Mouse (Mus musculus) ES-E14 (cell line): Measurements from ENCODE around the gene Cdkn2aipnl. TPM values are rescaled to one million over a fixed set of nuclear protein-coding genes. Genes with fewer than 3 reads are reported as not detected.

ENCODE experiments used
- DNase-seq: peaks from one replicate; pipeline ENCODE4 v3.0.0-alpha.2; 2013; ENCODE audit warnings: low read depth, low spot score
- H3K27ac ChIP-seq: 2 replicates; pipeline ENCODE4 v1.5.1; 2012; ENCODE audit warnings: low read depth, mild to moderate bottlenecking, low read length, moderate library complexity, mixed read lengths; ENCODE audit not compliant: poor library complexity, insufficient read depth, severe bottlenecking
- H3K36me3 ChIP-seq: 2 replicates; pipeline ENCODE4 v1.6.1; 2012; ENCODE audit warnings: mild to moderate bottlenecking, low read length, moderate library complexity, mixed read lengths; ENCODE audit not compliant: control insufficient read depth, poor library complexity, insufficient read depth, severe bottlenecking
- H3K4me1 ChIP-seq, 2 experiments: fragments of 150-350 bp in 1 of 2; sonication (generic) in 1 of 2; 2 replicates each; pipeline ENCODE4 v1.6.1; 2012; ENCODE audit warnings: low read length in 2 of 2, mild to moderate bottlenecking in 1 of 2, mixed read lengths in 1 of 2; ENCODE audit not compliant: control insufficient read depth in 2 of 2, insufficient read depth in 2 of 2, poor library complexity in 1 of 2
- H3K4me3 ChIP-seq, 2 experiments: fragments of 150-350 bp in 1 of 2; sonication (generic) in 1 of 2; 2 replicates each; pipeline ENCODE4 v1.5.1; 2012; ENCODE audit warnings: low read length in 2 of 2, low read depth in 1 of 2, mild to moderate bottlenecking in 1 of 2, mixed read lengths in 1 of 2; ENCODE audit not compliant: insufficient read depth in 1 of 2, poor library complexity in 1 of 2, severe bottlenecking in 1 of 2
- H3K9ac ChIP-seq: 2 replicates; pipeline ENCODE4 v1.6.1; 2012; ENCODE audit warnings: low read depth, mild to moderate bottlenecking, low read length, mixed read lengths; ENCODE audit not compliant: poor library complexity, insufficient read depth, severe bottlenecking
- H3K9me3 ChIP-seq: fragments of 150-350 bp; sonication (generic); 2 replicates; pipeline ENCODE4 v1.6.1; 2012; ENCODE audit warnings: low read depth, mild to moderate bottlenecking, low read length; ENCODE audit not compliant: control insufficient read depth, insufficient read depth
- CHD2 ChIP-seq: IDR thresholded peaks from 2 replicates; pipeline ENCODE4 v1.6.1; 2014; ENCODE audit warnings: mild to moderate bottlenecking, low read depth, low read length, inconsistent platforms
- HCFC1 ChIP-seq: IDR thresholded peaks from 2 replicates; pipeline ENCODE4 v1.6.1; 2012; ENCODE audit warnings: low read length, inconsistent platforms, borderline replicate concordance; ENCODE audit not compliant: insufficient read depth
- MAFK ChIP-seq: IDR thresholded peaks from 2 replicates; pipeline ENCODE4 v1.6.1; 2014; ENCODE audit warnings: mild to moderate bottlenecking, low read depth, low read length, inconsistent platforms; ENCODE audit not compliant: insufficient read depth
- ZC3H11A ChIP-seq: IDR thresholded peaks from 2 replicates; pipeline ENCODE4 v1.6.1; 2012; ENCODE audit warnings: low read depth, mild to moderate bottlenecking, inconsistent platforms, low read length, borderline replicate concordance
- ZNF384 ChIP-seq: IDR thresholded peaks from 2 replicates; pipeline ENCODE4 v1.6.1; 2012; ENCODE audit warnings: low read depth, low read length, inconsistent platforms
- in situ Hi-C, 2 experiments: fragments of 600-800 bp; cut with MboI; formaldehyde crosslinking; loops; one replicate each; pipeline ENCODE4 v1.15.1; 2025; ENCODE audit warnings: low sequenced_read_pairs in 2 of 2, inconsistent platforms in 1 of 2; ENCODE audit not compliant: unreplicated experiment in 2 of 2
- total RNA-seq: library from RNA; depleted of rRNA; stranded (reverse); fragments of 300-350 nt; gene quantifications from 2 replicates; pipeline ENCODE4 v1.2.3, GENCODE M21; 2012

The Cdkn2aipnl gene
- total RNA-seq, 1 experiment, result 61.7 TPM

- Histone ChIP-seq H3K9me3 (no peaks in the 10 kb centered on the region), H3K4me3 (no peak overlapping the region), H3K36me3 (no peaks in the 10 kb centered on the region), H3K4me1 (peaks cover 1 to 6% of the 10 kb centered on the region in 2 experiments; a peak in 1 of 4 replicates), H3K27ac (no peak overlapping the region), H3K9ac (no peak overlapping the region)
- no peak for TF ChIP-seq MAFK
- no peak for TF ChIP-seq HCFC1
- TF ChIP-seq CHD2, result no peak
- in situ Hi-C loops, result no loop called here
- DNase-seq, result no peak
Observed at GRCm38 (mm10) chr11:51938817-51939589, 28.5 kb upstream of the Cdkn2aipnl start.

GRCm38 (mm10) chr11:51939590-51939955, 27.9 kb upstream of the Cdkn2aipnl start:
- Histone ChIP-seq H3K4me1 (peaks cover 1 to 6% of the 10 kb centered on the region in 2 experiments; a peak in 1 of 4 replicates), H3K9me3 (no peaks in the 10 kb centered on the region), H3K9ac (no peak overlapping the region), H3K27ac (no peak overlapping the region), H3K36me3 (no peaks in the 10 kb centered on the region), H3K4me3 (no peak overlapping the region)
- DNase-seq, result no peak
- in situ Hi-C loops, result no loop called here
- no peak for TF ChIP-seq CHD2
- no peak for TF ChIP-seq HCFC1
- TF ChIP-seq ZNF384, result no peak
- no peak for TF ChIP-seq MAFK
- no peak for TF ChIP-seq ZC3H11A

GRCm38 (mm10) chr11:51940511-51940955, 26.9 kb upstream of the Cdkn2aipnl start:
- no peak for DNase-seq
- Histone ChIP-seq H3K9ac (no peak overlapping the region), H3K36me3 (no peaks in the 10 kb centered on the region), H3K4me3 (no peak overlapping the region), H3K9me3 (no peaks in the 10 kb centered on the region), H3K4me1 (peaks cover 1 to 6% of the 10 kb centered on the region in 2 experiments; a peak in 1 of 4 replicates), H3K27ac (no peak overlapping the region)
- TF ChIP-seq ZNF384 (no peak), MAFK (no peak), CHD2 (no peak), HCFC1 (no peak), ZC3H11A (no peak)
- in situ Hi-C loops, result no loop called here

- Histone ChIP-seq H3K4me3 (no peak overlapping the region), H3K4me1 (peaks cover 1 to 5% of the 10 kb centered on the region in 2 experiments; a peak in 1 of 4 replicates), H3K9me3 (no peaks in the 10 kb centered on the region), H3K9ac (no peak overlapping the region), H3K36me3 (no peaks in the 10 kb centered on the region), H3K27ac (no peak overlapping the region)
- no peak for DNase-seq
- in situ Hi-C loops, result no loop called here
- TF ChIP-seq MAFK (no peak), CHD2 (no peak), HCFC1 (no peak), ZNF384 (no peak), ZC3H11A (no peak)
Observed at GRCm38 (mm10) chr11:51942602-51943499, 24.6 kb upstream of the Cdkn2aipnl start.
